ENCODE assay signal across 9 mouse cellular contexts in the genomic region with DNA sequence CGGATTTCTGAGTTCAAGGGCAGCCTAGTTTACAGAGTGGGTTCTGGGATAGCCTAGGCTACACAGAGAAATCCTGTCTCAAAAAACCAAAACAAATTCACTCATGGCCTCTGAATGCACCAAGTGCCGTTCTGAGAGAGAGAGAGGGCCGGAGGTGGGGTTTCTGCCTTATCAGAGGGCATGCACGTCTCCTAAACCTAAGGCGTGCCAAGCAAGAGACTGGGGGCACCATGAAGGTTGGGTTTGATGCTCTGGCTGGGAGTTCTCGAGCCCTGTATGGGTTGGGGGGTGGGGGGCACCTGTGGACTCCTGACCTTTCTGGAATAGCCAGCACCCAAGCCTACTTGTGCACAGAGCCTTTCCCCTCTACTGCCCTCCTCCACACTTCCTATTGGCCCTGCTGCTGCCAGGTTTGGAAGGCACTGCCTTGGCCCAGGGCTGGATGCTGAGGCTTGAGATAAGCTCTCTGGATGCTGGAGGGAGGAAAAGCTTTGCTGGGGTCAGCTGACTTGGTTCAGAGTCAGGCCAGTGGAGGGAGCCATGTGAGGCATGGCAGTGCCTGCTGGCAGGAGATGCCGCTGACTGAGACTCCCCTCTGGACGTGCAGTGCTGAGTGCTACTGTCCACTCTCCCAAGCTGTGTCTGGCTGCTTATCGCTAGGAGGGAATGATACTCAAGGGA. TPM values are rescaled to one million over a fixed set of nuclear protein-coding genes. Genes with fewer than 3 reads are reported as not detected.
DNase-seq lines count a peak whose midpoint lies in the region; ATAC-seq and TF ChIP-seq lines count a peak whose summit lies in the region.
"Had no signal": no experiment of that assay in that cellular context is flagged by ENCODE, and none has a peak within 500 bp of the region (broad histone marks: within the 10 kb centered on the region; RNA-seq: fewer than 3 reads in every experiment).

No protein-coding gene starts in this region.

- H3K9ac ChIP-seq in kidney, postnatal 0 days (ENCODE audit: low read depth, low read length), result no peak overlapping the region
- no peak overlapping the region for H3K9ac ChIP-seq in forebrain, embryonic 13.5 days

- H3K4me1 ChIP-seq in kidney, postnatal 0 days (replicated peaks; ENCODE audit: insufficient read depth, low read length), result peaks cover 19% of the 10 kb centered on the region
- H3K4me1 ChIP-seq in forebrain, embryonic 13.5 days, result peaks cover 33% of the 10 kb centered on the region

- peak; percentile 36 to 40 for DNase-seq in frontal cortex, postnatal 36 days (ENCODE audit: low spot score in 2 of 2)
- peak; percentile 71 for DNase-seq in 3134 (ENCODE audit: extremely low read depth, insufficient read length, low spot score)
- DNase-seq in c-Kit-negative CD71-positive TER-119-positive erythroid progenitor cells, embryonic 14.5 days (ENCODE audit: low read depth, low spot score), result peak; percentile 75
- no peak for DNase-seq in kidney, postnatal 0 days (ENCODE audit: low spot score)
- DNase-seq in spleen, postnatal 10 days (ENCODE audit: low spot score in 2 of 2), result peak; percentile 64 to 76
- no peak for DNase-seq in frontal cortex, postnatal 10 days (ENCODE audit: low spot score in 2 of 2)

- 0 out of 2 replicates have a peak, but pooled peaks cover 5% of the 10 kb centered on the region for H3K36me3 ChIP-seq in kidney, postnatal 0 days (ENCODE audit: insufficient read depth, low read length)
- peaks cover 4% of the 10 kb centered on the region; the same call in 1 of the 2 replicates for H3K36me3 ChIP-seq in forebrain, embryonic 13.5 days (ENCODE audit: poor library complexity, severe bottlenecking)

- no peaks in the 10 kb centered on the region for H3K27me3 ChIP-seq in kidney, postnatal 0 days (ENCODE audit: insufficient read depth, low read length)
- H3K27me3 ChIP-seq in forebrain, embryonic 13.5 days, result peaks cover 19% of the 10 kb centered on the region

- H3K4me3 ChIP-seq in kidney, postnatal 0 days (replicated peaks; ENCODE audit: low read depth, low read length), result no peak overlapping the region
- no peak overlapping the region for H3K4me3 ChIP-seq in forebrain, embryonic 13.5 days

- 0 out of 2 replicates have a peak overlapping the region, but pooled peaks have one; percentile 1 for H3K4me2 ChIP-seq in kidney, postnatal 0 days (ENCODE audit: low read length)
- no peak overlapping the region for H3K4me2 ChIP-seq in forebrain, embryonic 13.5 days

- TF ChIP-seq CTCF in kidney, postnatal 0 days (IDR thresholded peaks at IDR 0.05; ENCODE audit: low read depth), result no peak; the same call in 1 of the 2 replicates

- no peak for ATAC-seq in frontal cortex, adult (ENCODE audit: low TSS enrichment)
- no peak for ATAC-seq in kidney, postnatal 0 days (replicated peaks; ENCODE audit: low FRiP score, low read depth)
- no peak for ATAC-seq in forebrain, embryonic 13.5 days

- H3K27ac ChIP-seq in kidney, postnatal 0 days, result 0 out of 2 replicates have a peak overlapping the region, but pooled peaks have one; percentile 6
- no peak overlapping the region for H3K27ac ChIP-seq in forebrain, embryonic 13.5 days

- WGBS in kidney, postnatal 0 days, result 80% methylated on average over 9 of the region's 9 CpGs
- WGBS in forebrain, embryonic 13.5 days, result 86% methylated on average over 9 of the region's 9 CpGs

- no peaks in the 10 kb centered on the region for H3K9me3 ChIP-seq in kidney, postnatal 0 days (replicated peaks; ENCODE audit: low read length)
- H3K9me3 ChIP-seq in forebrain, embryonic 13.5 days (replicated peaks), result no peaks in the 10 kb centered on the region

RNA-seq across cellular contexts. Expression of a gene that starts 7.6 kb away (rescaled TPM):
- 86.9 and 108 TPM in 2 replicates for polyA plus RNA-seq in kidney, postnatal 0 days (2015; fragmentation: Nextera tagmentation; extraction: Ambion mirVana)
- polyA plus RNA-seq in forebrain, embryonic 13.5 days (2015; fragmentation: Nextera tagmentation; extraction: Ambion mirVana), result 44.1 and 45.2 TPM in 2 replicates

RNA-seq across cellular contexts. Expression of a gene that starts 18.1 kb away (rescaled TPM):
- polyA plus RNA-seq in kidney, postnatal 0 days (2015; fragmentation: Nextera tagmentation; extraction: Ambion mirVana), result 27.5 and 29.2 TPM in 2 replicates
- polyA plus RNA-seq in forebrain, embryonic 13.5 days (2015; fragmentation: Nextera tagmentation; extraction: Ambion mirVana), result 6.7 and 7.8 TPM in 2 replicates

RNA-seq across cellular contexts. Expression of a gene that starts 54.7 kb away (rescaled TPM):
- 1.5 and 2.2 TPM in 2 replicates for polyA plus RNA-seq in kidney, postnatal 0 days (2015; fragmentation: Nextera tagmentation; extraction: Ambion mirVana)
- polyA plus RNA-seq in forebrain, embryonic 13.5 days (2015; fragmentation: Nextera tagmentation; extraction: Ambion mirVana), result 0.25 and 0.26 TPM in 2 replicates
- polyA plus RNA-seq: intestine, embryonic 14.5 days had no signal

RNA-seq across cellular contexts. Expression of a gene that starts 58.4 kb away (rescaled TPM):
- polyA plus RNA-seq in kidney, postnatal 0 days (2015; fragmentation: Nextera tagmentation; extraction: Ambion mirVana), result 24.5 and 24.7 TPM in 2 replicates
- 20.3 and 23.3 TPM in 2 replicates for polyA plus RNA-seq in forebrain, embryonic 13.5 days (2015; fragmentation: Nextera tagmentation; extraction: Ambion mirVana)

Comparison
In these comparisons a context has a peak if more than half of its experiments do, and no peak if none do; other contexts are left out.
1. DNase-seq: peak in frontal cortex, postnatal 36 days (2 of 2), 3134 (single experiment), c-Kit-negative CD71-positive TER-119-positive erythroid progenitor cells, embryonic 14.5 days (single experiment) and spleen, postnatal 10 days (2 of 2); none in kidney, postnatal 0 days (single experiment) and frontal cortex, postnatal 10 days (0 of 2).